Mouse (Mus musculus): ENCODE measurements at regions not wholly inside any gene's neighbourhood (a gene's known extent, or its start where the extent isn't known, plus 50 kb on each side); places are given as distances from the start of the nearest gene placed in this dataset.

GRCm38 (mm10) chr8:53749263-53749662 lies 110.4 kb upstream of the Neil3 start:
- DNase-seq (ENCODE audit: low read depth, low spot score), result no peak

DNA sequence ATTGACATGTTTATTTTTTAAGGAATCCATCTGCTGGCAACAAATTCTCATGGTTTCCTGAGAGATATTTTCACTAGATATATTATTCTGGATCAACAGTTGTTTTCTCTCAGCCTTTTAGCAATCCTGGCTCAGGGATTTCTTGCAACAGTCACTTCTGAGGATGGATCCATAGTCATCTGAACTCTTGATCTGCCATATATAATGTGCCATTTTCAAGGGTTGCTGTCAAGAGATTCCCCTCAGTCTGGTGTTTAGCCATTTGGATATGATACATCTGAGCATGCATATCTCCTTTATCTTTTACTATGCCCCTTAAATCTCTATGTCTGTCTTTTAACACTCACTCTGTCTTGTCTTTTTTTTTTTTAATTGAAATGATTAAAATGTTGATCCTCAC lies 130.3 kb upstream of the Neil3 start:
- no peak for DNase-seq (ENCODE audit: low read depth, low spot score)

- no peak for DNase-seq (ENCODE audit: low read depth, low spot score)
These were observed 136.6 kb upstream of the Neil3 start for GRCm38 (mm10) chr8:53775511-53775910.

DNA sequence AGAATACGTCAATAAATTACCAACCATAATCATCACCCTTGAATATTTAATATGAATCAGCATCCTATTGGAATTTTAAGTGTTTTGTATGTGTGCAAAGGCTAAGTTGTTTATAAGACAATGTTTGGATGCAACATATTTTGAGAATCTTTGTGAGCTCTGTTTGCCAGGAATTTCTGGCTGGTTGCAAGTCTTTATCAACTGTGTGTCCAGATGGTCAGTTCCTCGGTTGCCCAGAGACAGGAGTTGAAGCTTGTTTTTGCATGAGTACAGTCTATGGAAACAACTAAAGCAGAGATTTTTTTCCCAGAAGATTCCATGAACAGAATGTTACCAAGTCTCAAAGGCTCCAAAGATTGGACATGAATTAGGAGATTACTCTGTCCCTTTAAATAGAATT lies 142.0 kb upstream of the Neil3 start:
- no peak for DNase-seq (ENCODE audit: low read depth, low spot score)

GRCm38 (mm10) chr8:53781885-53782284 lies 143.0 kb upstream of the Neil3 start:
- no peak for DNase-seq (ENCODE audit: low read depth, low spot score)

DNA sequence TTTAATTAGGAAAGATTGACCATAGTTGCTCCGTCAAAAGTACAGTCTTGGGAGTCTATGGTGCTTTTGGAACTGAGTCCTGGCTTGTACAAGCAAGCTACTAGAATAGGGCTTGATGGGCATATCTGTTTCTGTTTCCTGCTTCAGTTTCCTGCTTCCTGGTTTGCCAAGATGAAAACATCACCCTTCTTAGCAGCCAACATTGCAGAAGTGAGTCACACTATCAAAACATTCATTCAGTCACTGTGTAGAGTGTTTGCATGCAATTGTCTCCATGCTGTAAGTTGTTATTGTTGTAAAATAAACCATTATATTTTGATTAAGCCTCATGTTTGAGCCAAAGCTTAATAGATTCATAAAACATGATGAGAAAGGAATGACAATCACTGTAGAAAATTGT lies 149.3 kb upstream of the Neil3 start:
- no peak for DNase-seq (ENCODE audit: low read depth, low spot score)

GRCm38 (mm10) chr8:53821148-53821547 lies 182.3 kb upstream of the Neil3 start:
- no peak for DNase-seq (ENCODE audit: low read depth, low spot score)

DNA sequence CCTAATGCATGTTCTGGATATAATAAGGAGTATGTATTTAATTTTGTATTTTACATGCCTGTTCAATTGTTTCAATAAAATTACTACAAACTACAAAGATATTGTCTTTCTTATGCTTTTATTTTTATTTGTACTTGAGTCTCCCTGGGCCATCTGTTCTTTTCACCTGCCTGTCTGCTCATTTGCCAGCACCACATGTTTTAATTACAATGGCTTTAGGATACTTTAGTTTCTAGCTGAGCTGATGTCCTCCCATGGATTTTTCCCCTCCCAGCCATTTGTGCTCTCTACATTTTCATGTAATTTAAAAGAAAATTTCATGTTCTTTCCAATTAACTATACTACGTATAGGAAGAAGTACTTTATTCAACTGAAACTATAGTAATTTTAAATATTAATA lies 188.5 kb upstream of the Neil3 start:
- DNase-seq (ENCODE audit: low read depth, low spot score), result no peak

GRCm38 (mm10) chr8:53847821-53848220 lies 209.0 kb upstream of the Neil3 start:
- no peak for DNase-seq (ENCODE audit: low read depth, low spot score)

DNA sequence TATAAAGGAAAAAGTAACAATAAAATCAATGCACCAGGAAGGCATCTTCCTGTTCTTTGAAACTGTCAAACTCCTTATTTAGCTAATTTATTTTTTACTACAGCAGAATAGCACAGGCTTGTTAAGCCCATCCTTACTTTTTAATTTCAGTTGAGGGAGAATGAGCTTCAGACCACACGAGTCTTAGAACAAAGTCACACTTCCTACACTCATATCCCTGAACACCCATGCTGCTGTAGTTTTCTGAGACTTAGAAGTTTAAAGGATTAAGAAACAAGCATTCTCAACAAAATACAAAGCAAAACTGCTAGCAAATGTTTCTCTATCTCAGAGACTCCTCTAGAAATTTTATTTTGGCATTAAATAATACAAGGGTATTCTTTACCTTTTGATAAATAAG lies 208.8 kb upstream of the Vegfc start:
- no peak for DNase-seq (ENCODE audit: low read depth, low spot score)

DNA sequence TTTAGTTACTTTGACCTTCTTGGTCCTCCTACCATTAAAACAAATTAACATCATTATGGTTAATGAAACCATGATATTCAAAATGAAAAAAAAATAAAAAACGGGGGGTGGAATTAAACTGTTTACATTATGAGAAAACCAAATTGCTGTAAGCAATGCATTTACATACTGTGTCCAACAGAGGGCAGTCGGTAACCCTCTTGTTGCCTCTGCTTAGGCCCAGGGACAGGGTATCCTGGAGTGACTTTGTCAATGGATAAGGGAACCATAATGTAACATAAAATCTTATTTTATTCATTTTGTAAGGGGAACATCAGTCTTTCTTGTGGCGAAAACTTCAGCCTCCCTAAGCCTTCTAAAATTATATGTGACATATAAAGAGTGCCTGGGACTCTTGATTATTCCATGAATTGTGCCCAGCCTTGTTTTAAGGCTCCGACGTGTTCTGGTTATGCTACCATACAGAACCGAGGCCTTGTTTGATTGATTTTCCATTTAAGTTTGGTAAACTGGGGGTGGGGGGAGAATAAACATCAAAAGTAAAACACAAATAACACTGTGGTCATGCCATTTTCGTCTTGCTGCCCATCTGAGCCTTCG lies 207.3 kb upstream of the Vegfc start:
- DNase-seq (ENCODE audit: low read depth, low spot score), result peak; percentile 9

DNA sequence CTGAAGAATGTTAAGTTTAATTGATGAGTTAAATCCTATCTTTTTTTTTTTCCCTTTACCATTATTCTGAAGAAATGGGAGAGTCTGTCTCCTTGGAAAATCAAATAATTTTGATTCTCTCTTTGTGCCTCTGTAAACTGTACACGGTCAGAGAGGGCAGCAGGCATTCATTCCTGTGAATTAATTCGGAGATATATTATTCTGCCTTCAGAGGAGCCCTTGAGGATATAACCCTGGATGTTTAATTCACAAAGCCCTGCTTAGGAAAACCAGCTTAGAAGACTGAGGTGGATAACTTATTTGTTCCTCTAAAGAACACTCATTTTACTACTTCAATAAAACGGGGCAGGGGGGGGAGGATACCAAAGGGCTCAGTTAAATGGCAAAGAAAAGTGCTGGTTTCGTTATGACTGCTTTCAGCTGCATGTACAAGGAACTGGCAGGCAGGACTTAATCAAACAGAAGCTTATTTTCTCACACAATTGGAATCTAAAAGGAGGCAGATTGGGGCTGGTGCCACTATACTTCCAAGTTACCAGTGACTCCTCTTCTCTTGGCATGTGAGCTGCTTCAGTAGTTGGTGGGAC lies 205.3 kb upstream of the Vegfc start:
- peak; percentile 54 for DNase-seq (ENCODE audit: low read depth, low spot score)

- DNase-seq (ENCODE audit: low read depth, low spot score), result no peak
These were observed 198.6 kb upstream of the Vegfc start for GRCm38 (mm10) chr8:53878846-53879245.

DNA sequence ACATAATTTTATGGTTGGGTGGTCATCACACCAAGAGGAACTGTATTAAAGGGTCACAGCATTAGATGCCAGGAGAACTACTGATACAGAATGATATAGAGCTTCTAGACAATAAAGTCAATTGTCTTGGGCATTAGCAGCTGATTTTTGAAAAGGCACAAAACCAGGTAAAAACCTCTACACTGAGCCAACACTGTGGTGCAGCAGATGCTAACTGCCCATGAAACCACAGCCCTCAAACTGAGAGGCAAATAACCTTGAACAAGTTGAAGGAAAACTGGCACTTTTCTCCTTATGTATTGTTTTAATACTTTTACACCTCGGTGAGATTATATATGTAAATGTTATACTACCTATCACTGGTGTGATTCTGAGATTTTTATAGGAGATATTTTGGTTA lies 195.9 kb upstream of the Vegfc start:
- DNase-seq (ENCODE audit: low read depth, low spot score), result no peak

GRCm38 (mm10) chr8:53892205-53892710 lies 185.1 kb upstream of the Vegfc start:
- DNase-seq (ENCODE audit: low read depth, low spot score), result no peak

- no peak for DNase-seq (ENCODE audit: low read depth, low spot score)
These were observed 184.6 kb upstream of the Vegfc start for GRCm38 (mm10) chr8:53892770-53893169.

GRCm38 (mm10) chr8:53922343-53922742 lies 155.1 kb upstream of the Vegfc start:
- no peak for DNase-seq (ENCODE audit: low read depth, low spot score)

GRCm38 (mm10) chr8:53930685-53931084 lies 146.7 kb upstream of the Vegfc start:
- DNase-seq (ENCODE audit: low read depth, low spot score), result no peak

DNA sequence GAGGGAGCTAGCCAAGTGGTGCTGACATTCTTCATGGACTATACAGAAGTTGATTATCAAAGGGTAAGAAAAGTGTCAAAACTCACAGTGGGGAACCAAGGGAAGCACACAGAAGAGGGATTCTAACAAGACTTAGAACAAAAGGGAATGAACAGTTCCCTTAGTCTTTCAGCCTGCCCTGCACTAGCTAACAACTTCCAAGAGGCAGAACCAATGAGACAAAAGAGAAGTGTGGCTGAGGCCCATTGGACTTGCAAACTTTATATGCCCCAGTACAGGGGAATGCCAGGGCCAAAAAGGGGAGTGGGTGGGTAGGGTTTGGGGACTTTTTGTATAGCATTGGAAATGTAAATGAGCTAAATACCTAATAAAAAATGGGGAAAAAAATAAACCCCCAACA lies 139.0 kb upstream of the Vegfc start:
- DNase-seq (ENCODE audit: low read depth, low spot score), result no peak

DNA sequence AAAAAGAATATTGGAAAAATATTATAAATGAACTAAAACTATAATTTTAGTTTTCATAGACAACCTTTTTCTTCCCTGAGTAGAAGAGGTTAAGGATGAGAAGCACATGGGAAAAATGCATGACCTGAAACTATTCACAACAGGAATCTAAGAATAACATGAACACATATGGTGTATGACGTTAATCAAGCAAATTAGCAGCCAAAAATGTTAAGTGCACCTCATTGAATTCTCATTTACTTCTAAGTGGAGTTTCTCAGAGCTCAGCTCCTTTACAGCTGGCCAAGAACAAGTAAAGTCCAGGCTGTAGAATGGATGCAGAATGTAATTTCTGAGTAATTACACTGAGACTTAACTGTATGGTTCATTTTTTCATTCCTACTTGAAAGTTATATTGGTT lies 137.9 kb upstream of the Vegfc start:
- no peak for DNase-seq (ENCODE audit: low read depth, low spot score)

DNA sequence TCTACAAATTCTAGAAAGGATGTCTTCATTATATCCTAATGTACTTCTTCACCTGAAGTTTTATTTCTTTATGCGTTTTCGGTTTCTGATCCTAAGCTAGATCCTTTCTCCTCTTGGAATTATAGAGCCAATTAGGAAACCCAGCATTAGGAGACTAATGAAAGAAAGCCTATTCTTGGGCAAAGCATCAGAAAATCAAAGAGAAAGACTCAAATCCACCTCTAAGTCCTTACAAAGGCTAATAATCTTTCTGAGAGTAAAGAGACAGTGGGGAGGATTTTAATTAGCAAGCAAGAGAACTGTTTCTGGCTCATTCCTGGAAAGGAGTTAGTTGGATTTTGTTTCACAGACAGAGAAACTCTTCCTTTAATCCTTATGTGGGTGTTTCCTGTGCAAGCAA lies 136.3 kb upstream of the Vegfc start:
- no peak for DNase-seq (ENCODE audit: low read depth, low spot score)

DNA sequence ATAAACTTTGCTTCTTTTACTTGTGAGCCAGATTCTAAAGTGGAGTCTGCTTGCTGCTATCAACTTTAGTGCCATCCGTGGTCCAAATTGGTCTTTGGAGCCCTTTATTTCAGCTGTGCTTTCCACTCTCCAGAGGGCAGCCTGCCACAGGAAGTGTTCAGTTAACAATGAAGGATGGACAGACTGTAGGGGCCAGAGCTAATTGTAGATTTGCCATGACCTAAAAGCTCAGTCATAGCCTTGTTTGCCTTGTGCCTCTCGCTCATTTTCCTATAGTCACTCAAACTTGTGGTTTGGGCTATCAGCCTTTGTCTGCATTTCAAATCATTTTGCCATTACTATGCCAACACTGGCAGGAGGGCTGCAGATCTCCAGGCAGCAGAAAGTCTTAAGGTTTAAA lies 131.8 kb upstream of the Vegfc start:
- no peak for DNase-seq (ENCODE audit: low read depth, low spot score)

DNA sequence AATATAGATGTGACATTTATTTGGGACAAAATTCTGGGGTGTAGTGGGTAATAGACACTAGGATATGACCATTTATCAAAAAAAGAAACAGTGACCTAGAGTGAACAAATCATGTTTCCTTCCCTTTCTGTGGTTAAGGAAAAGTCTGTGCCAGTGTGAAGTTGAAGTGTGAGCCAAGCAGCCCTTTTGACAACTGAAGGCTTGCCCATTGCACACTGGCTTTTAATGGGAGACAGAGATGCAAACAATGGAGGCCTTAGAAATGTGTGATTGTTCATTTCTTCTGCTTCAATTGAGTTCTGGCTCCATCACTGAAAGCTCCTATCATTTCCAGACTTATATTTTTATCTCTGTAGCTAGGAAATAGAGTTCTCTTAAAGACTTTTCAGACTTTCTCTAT lies 130.0 kb upstream of the Vegfc start:
- no peak for DNase-seq (ENCODE audit: low read depth, low spot score)

Data from A20 (cell line).